Mouse (Mus musculus) cortical plate, adult 2 months (tissue): ENCODE measurements around the gene Ifit1bl2.

Experiments
- CTCF ChIP-seq: fragments of 200-500 bp; IDR thresholded peaks from 2 replicates; pipeline ENCODE4 v1.5.1; 2011; ENCODE audit warnings: mild to moderate bottlenecking, control low read depth, low read length; ENCODE audit not compliant: insufficient read depth; ENCODE audit errors: extremely low read depth
- POLR2A ChIP-seq: fragments of 200-500 bp; IDR thresholded peaks from 2 replicates; pipeline ENCODE4 v1.6.1; 2011; ENCODE audit warnings: mild to moderate bottlenecking, low read length, control low read depth; ENCODE audit not compliant: insufficient read depth; ENCODE audit errors: extremely low read depth

DNA sequence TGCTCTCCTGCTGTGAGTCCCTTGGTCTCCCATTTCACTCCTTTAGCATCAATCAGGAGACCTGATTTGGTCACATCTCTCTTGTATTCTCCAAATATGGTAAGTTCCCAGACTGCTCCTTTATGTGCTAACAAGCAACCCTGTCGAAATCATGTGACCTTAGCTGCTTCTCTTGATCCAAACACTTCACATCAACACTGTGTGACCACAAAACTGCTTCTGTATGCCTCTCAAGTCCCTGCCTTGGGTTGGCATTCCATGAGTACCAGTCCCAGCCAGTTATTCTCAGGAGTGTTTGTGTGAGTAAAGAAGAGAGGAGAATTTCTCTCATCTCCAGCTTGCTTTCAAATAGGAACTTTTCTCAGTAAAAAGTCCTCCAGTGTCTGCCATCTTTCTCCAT, 63.4 kb downstream of the Ifit1bl2 start:
- TF ChIP-seq POLR2A (no peak), CTCF (no peak)
